Mouse (Mus musculus) naive thymus-derived CD4-positive, alpha-beta T cell, adult 2 months (primary cell): Measurements from ENCODE around the gene Pla2g6.
A peak's percentile ranks its signal among the peaks of the same experiment; 100 is the strongest.

ENCODE experiments used
- DNase-seq: peaks from one replicate; pipeline ENCODE4 v3.0.0-alpha.2; 2011; ENCODE audit warnings: low read depth

The Pla2g6 gene

DNA sequence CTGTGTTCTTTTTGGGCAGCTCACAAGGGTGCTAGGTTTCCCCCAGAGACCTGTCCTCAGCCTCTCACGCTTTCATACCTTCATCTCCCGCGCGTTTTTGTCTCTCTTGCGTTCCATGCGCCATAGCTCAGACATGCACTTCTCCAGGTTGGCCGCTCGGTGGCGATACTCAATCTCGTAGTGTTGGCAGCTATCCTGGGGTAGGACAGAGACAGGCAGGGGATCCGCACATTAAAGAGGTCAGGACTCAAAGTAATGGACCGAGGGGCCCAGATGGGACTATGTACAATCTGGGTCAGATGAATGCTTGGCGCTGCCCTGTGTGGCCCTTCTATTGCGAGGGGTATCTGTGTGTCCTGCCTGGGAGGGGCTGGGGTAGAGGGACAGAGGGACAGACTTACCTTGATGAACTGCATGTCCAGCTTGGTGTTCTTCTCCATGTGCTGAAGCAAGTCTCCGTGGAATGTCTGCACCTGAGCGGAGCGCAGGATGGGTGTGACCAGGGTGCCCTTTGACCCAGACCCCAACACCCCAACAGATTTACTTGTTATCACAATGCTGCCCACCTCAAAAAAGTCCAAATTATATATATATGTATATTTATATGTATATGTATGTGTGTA, 57.0 kb downstream of the Pla2g6 start:
- DNase-seq = peak; percentile 86

- DNase-seq = peak; percentile 93
These were observed 57.7 kb downstream of the Pla2g6 start for GRCm38 (mm10) chr15:79270317-79271123.

- DNase-seq = no peak
These were observed 59.7 kb downstream of the Pla2g6 start for GRCm38 (mm10) chr15:79268521-79268920.

DNA sequence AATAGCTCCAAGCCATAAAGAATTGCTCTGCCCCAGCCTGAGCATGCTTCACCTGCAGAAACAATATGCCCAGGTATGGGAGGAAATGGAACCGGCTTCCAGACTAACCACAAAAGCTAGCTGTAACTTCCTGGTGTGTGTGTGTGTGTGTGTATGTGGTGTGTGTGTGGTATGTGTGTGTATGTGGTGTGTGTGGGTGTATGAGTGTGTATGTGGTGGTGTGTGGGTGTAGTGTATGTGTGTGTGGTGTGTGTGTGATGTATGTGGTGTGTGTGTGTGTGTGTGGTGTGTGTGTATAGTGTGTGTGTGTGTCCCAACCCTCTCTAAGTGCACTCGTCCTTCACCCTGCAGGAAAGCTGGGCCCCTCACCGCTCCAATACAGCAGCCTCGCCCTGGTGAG, 62.8 kb downstream of the Pla2g6 start:
- peak; percentile 61 for DNase-seq

GRCm38 (mm10) chr15:79263726-79264125, 64.5 kb downstream of the Pla2g6 start:
- no peak for DNase-seq

- DNase-seq = no peak
These were observed 65.3 kb downstream of the Pla2g6 start for GRCm38 (mm10) chr15:79262786-79263309.

DNA sequence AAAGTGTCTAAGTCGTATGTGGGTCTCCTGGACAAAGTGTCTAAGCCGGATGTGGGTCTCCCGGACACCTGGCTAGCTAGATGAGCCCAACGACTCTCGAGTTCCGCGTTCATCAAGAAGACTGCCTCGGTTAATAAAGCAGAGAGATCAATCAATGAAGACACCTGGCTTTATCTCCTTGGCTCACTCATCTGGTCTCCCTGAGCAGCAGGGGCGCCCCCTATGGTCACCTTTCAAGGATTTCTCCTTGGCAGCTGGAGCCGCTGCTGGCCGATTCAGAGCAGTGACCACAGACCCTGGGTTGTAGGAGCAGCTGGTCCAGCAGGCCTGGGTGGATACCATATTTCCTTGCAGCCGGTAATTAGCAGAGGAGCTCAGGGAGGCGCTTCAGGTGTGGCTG, 65.8 kb downstream of the Pla2g6 start:
- DNase-seq = peak; percentile 59

GRCm38 (mm10) chr15:79261757-79262156, 66.4 kb downstream of the Pla2g6 start:
- DNase-seq = no peak

DNA sequence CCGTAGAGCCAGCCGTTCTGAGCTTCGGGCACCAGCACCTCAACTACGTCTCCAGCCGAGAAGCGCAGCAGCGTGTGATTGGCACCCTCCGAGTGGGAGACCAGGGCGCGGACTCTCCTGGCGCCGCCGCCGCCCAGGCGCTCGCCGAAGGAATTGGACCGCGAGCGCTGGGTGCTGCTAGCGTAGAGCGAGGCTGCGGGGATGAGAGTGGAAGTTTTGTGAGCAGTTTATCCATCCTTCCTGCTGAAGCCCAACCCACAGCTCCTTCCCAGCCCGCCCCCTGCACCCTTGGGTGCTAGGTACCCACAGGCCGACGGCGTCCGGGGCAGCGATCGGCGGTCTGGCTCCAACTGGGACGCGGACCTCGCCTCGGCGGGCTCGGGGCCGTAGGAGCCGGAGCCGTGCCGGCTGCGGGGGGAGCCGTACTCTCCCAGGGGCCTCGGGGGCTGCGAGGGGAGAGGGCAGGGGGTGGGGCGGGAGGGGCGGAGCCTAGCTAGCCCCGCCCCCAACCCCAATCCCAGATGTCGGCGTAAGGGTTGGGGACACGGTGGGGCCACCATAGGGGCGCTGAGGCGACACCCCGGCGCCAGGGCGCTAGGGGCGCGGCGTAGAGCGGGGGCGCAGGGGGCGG, 67.0 kb downstream of the Pla2g6 start:
- DNase-seq = peak; percentile 50

- DNase-seq = no peak
These were observed 69.7 kb downstream of the Pla2g6 start for GRCm38 (mm10) chr15:79258521-79258920.

GRCm38 (mm10) chr15:79254661-79255060, 73.5 kb downstream of the Pla2g6 start, which contains the start of gene Slc16a8:
TSS of gene Slc16a8 (minus strand) at chr15:79254761.
- DNase-seq = no peak

GRCm38 (mm10) chr15:79252580-79252979, 75.6 kb downstream of the Pla2g6 start:
- DNase-seq = no peak

DNA sequence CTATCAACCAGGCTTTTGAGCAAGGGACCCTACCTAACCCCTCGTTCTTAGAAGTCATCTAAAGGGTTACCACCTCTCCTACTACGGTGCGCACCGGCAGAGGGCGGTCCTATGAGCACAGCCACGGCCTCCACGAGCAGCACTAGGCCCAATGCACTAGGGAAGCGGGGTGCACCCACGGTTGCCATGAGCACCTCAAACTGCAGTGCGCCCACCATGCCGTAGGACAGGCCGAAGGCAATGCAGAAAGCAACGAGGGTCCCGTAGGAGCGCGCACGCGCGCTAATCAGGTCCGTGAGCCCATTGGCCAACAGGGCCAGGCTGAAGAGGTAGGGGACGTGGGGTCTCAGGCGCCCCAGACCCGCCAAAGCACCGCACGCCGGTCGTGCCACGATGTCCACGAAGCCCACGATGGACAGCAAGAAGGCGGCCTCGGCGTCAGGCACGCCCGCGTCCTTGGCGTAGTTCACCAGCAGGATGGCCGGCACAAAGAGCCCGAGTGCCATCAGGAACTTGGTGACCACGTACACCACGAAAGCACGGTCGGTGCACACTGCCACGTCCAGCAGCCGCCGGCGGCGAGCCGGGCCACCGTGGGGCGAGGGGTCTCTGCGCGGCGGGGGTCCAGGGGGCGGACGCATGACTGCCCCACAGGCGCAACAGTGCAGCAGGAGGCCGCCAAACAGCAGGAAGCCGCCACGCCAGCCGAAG, 76.3 kb downstream of the Pla2g6 start:
- no peak for DNase-seq

GRCm38 (mm10) chr15:79251168-79251567, 77.0 kb downstream of the Pla2g6 start:
- DNase-seq = no peak

DNA sequence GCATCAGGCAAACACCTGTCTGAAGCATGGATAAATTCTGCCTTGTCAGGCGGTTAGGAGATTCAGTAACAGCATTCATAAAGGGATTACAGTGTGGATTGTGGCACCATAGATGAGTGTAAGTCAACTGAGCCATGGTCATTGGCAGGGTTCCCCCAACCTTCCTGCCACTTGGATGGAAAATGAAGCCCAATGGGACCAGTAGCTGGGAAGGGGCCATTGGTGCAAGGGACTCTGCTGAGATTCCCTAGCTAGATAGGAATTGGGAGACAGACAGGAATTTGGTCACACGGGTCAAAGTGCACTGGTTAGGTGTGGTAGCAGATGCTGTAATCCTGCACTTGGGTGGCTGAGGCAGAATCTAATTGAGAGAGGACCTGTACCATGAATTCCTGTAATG, 78.0 kb downstream of the Pla2g6 start:
- no peak for DNase-seq

DNA sequence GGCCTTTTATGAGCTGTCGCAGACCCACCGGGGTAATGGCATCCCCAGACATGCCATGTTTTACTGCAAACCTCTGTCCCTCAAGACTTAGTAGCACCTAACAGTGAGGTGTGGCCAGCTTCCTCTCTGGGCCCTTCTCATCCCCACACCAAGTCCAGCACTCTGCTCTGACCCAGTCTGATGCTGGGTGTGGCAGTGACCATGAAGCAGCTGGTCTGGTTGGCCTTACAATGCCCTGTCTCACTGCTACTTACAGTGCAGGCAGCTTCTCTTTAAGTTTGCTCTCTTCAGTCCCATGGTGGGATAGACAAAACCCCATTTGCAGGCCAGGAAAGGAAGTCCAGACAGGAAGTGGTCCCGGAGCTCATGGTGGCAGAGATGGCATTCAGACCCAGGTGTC, 82.9 kb downstream of the Pla2g6 start:
- DNase-seq = no peak

DNA sequence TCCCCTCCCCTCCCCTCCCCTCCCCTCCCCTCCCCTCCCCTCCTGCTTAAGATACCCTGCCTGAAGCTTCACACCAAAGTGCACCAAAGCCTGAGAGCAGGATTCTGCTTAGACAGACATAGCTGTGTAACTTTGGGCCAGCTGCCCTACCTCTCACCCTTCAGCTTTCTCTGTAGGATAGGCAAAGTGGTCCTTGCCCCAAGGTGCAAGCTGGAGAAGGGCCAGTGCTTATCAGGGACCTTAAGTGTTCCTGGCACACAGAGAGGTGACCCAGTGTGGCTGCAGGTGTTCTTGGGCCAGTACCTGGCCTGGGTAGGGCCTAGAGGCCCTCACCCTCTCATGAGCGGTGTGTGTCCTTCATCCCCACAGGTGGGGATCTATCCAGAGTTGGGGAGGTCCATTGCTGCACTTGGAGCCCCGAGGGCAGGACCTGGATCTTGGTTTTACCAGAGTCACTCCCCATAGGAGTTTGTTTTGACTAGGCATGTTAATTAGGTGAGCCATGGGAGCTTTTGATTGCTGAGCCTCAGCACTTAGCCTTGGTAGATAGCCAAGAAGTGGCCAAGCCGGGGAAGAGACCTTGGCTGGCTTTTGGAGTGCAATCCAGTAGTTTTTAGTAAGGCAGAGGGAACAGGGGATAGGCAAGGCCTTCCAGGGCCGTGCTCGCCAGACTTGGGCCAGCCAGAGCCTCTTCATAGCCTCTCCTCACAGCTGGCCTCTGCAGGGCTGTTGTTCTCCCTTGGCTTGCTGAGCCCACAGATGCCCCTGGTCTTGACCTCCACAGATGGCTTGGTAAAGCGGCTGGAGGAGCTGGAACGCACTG, 83.9 kb downstream of the Pla2g6 start:
- no peak for DNase-seq

- peak; percentile 97 for DNase-seq
These were observed 84.8 kb downstream of the Pla2g6 start for GRCm38 (mm10) chr15:79243234-79244042.

- no peak for DNase-seq
These were observed 85.5 kb downstream of the Pla2g6 start for GRCm38 (mm10) chr15:79242574-79243233.

GRCm38 (mm10) chr15:79238036-79238435, 90.2 kb downstream of the Pla2g6 start:
- no peak for DNase-seq
